ENCODE assay signal across 22 mouse cellular contexts in genomic region chr6:65347736-65348135, GRCm38 (mm10). TPM values are rescaled to one million over a fixed set of nuclear protein-coding genes. Genes with fewer than 3 reads are reported as not detected.
DNase-seq lines count a peak whose midpoint lies in the region; ATAC-seq lines count a peak whose summit lies in the region.
"Had no signal": no experiment of that assay in that cellular context is flagged by ENCODE, and none has a peak within 500 bp of the region (broad histone marks: within the 10 kb centered on the region; RNA-seq: fewer than 3 reads in every experiment).

No protein-coding gene starts in this region.

- no peak for DNase-seq in hindbrain, embryonic 10.5 days (ENCODE audit: low spot score)
- no peak for DNase-seq in neural tube, embryonic 10.5 days (ENCODE audit: extremely low spot score, low spot score)
- peak; percentile 65 for DNase-seq in adrenal gland, postnatal 25 days
- no peak for DNase-seq in forebrain, embryonic 10.5 days (ENCODE audit: extremely low spot score, low spot score)
- DNase-seq: gastrocnemius, postnatal 10 days; heart, adult 18-20 months; heart, postnatal 4 days; kidney, adult 11 months; lung, postnatal 10 days; midbrain, embryonic 14.5 days had no signal

- WGBS in hindbrain, embryonic 15.5 days = 48% methylated on average over 8 of the region's 8 CpGs
- WGBS in hindbrain, embryonic 10.5 days = 75% methylated on average over 8 of the region's 8 CpGs
- 60% methylated on average over 8 of the region's 8 CpGs for WGBS in neural tube, embryonic 15.5 days
- 79% methylated on average over 8 of the region's 8 CpGs for WGBS in forebrain, embryonic 10.5 days

- 0 out of 2 replicates have a peak, but pooled peaks cover 4% of the 10 kb centered on the region for H3K4me1 ChIP-seq in hindbrain, embryonic 15.5 days (replicated peaks)
- peaks cover 6% of the 10 kb centered on the region; the same call in 1 of the 2 replicates for H3K4me1 ChIP-seq in hindbrain, embryonic 10.5 days (replicated peaks)
- H3K4me1 ChIP-seq in neural tube, embryonic 15.5 days = no peaks in the 10 kb centered on the region
- H3K4me1 ChIP-seq in forebrain, embryonic 10.5 days = no peaks in the 10 kb centered on the region
- H3K4me1 ChIP-seq: embryonic facial prominence, embryonic 12.5 days; limb, embryonic 13.5 days; stomach, embryonic 15.5 days had no signal

- H3K4me3 ChIP-seq in hindbrain, embryonic 15.5 days = no peak overlapping the region
- no peak overlapping the region for H3K4me3 ChIP-seq in hindbrain, embryonic 10.5 days
- H3K4me3 ChIP-seq in neural tube, embryonic 15.5 days (replicated peaks) = no peak overlapping the region
- H3K4me3 ChIP-seq in forebrain, embryonic 10.5 days = no peak overlapping the region
- H3K4me3 ChIP-seq: embryonic facial prominence, embryonic 12.5 days; limb, embryonic 13.5 days; stomach, embryonic 15.5 days had no signal

- no peak for ATAC-seq in hindbrain, embryonic 15.5 days (ENCODE audit: low FRiP score, low read depth)
- no peak for ATAC-seq in neural tube, embryonic 15.5 days (ENCODE audit: low FRiP score)
- ATAC-seq in frontal cortex, adult (ENCODE audit: low TSS enrichment) = no peak

- peak overlapping the region; percentile 34 for H3K4me2 ChIP-seq in hindbrain, embryonic 15.5 days
- H3K4me2 ChIP-seq in neural tube, embryonic 15.5 days = peak overlapping the region; percentile 9; the same call in 1 of the 2 replicates
- H3K4me2 ChIP-seq: embryonic facial prominence, embryonic 12.5 days; limb, embryonic 13.5 days; stomach, embryonic 15.5 days had no signal

- H3K9ac ChIP-seq in hindbrain, embryonic 15.5 days = no peak overlapping the region
- H3K9ac ChIP-seq in neural tube, embryonic 15.5 days (replicated peaks) = no peak overlapping the region
- H3K9ac ChIP-seq: embryonic facial prominence, embryonic 12.5 days; limb, embryonic 13.5 days; liver, embryonic 14.5 days; stomach, embryonic 15.5 days had no signal

- H3K27ac ChIP-seq in hindbrain, embryonic 15.5 days (replicated peaks) = no peak overlapping the region
- H3K27ac ChIP-seq in hindbrain, embryonic 10.5 days = no peak overlapping the region
- H3K27ac ChIP-seq in neural tube, embryonic 15.5 days (replicated peaks) = no peak overlapping the region
- no peak overlapping the region for H3K27ac ChIP-seq in forebrain, embryonic 10.5 days
- H3K27ac ChIP-seq: embryonic facial prominence, embryonic 12.5 days; limb, embryonic 13.5 days; liver, embryonic 14.5 days; stomach, embryonic 15.5 days had no signal

- H3K27me3 ChIP-seq in hindbrain, embryonic 15.5 days = no peaks in the 10 kb centered on the region
- no peaks in the 10 kb centered on the region for H3K27me3 ChIP-seq in hindbrain, embryonic 10.5 days (ENCODE audit: insufficient read depth, poor library complexity, severe bottlenecking)
- no peaks in the 10 kb centered on the region for H3K27me3 ChIP-seq in neural tube, embryonic 15.5 days (replicated peaks)
- H3K27me3 ChIP-seq in forebrain, embryonic 10.5 days (ENCODE audit: poor library complexity, severe bottlenecking) = peaks cover 4% of the 10 kb centered on the region
- H3K27me3 ChIP-seq: embryonic facial prominence, embryonic 12.5 days; limb, embryonic 13.5 days; stomach, embryonic 15.5 days had no signal

- H3K9me3 ChIP-seq in hindbrain, embryonic 15.5 days = no peaks in the 10 kb centered on the region
- H3K9me3 ChIP-seq in hindbrain, embryonic 10.5 days = no peaks in the 10 kb centered on the region
- no peaks in the 10 kb centered on the region for H3K9me3 ChIP-seq in neural tube, embryonic 15.5 days (replicated peaks)
- no peaks in the 10 kb centered on the region for H3K9me3 ChIP-seq in forebrain, embryonic 10.5 days
- H3K9me3 ChIP-seq: embryonic facial prominence, embryonic 12.5 days; G1E; limb, embryonic 13.5 days; stomach, embryonic 15.5 days had no signal

- no peaks in the 10 kb centered on the region for H3K36me3 ChIP-seq in hindbrain, embryonic 15.5 days
- H3K36me3 ChIP-seq in hindbrain, embryonic 10.5 days = no peaks in the 10 kb centered on the region
- H3K36me3 ChIP-seq in neural tube, embryonic 15.5 days = no peaks in the 10 kb centered on the region
- no peaks in the 10 kb centered on the region for H3K36me3 ChIP-seq in forebrain, embryonic 10.5 days (replicated peaks)
- H3K36me3 ChIP-seq: embryonic facial prominence, embryonic 12.5 days; G1E; limb, embryonic 13.5 days; stomach, embryonic 15.5 days had no signal

RNA-seq across cellular contexts. Expression of gene C130060K24Rik, which starts 33.2 kb away (rescaled TPM):
- polyA plus RNA-seq in hindbrain, embryonic 15.5 days (2015; fragmentation: Nextera tagmentation; extraction: Ambion mirVana) = 1.5 and 1.8 TPM in 2 replicates
- polyA plus RNA-seq in hindbrain, embryonic 10.5 days (2016; fragmentation: Nextera tagmentation; extraction: Ambion mirVana) = 3.2 and 4.1 TPM in 2 replicates
- 0.63 and 1.4 TPM in 2 replicates for polyA plus RNA-seq in neural tube, embryonic 15.5 days (2015; fragmentation: Nextera tagmentation; extraction: Ambion mirVana)
- not detected in 2 replicates for total RNA-seq in adrenal gland, postnatal 25 days (2021)
- polyA plus RNA-seq in forebrain, embryonic 10.5 days (2016; fragmentation: Nextera tagmentation; extraction: Ambion mirVana) = 5.2 and 9.6 TPM in 2 replicates
- total RNA-seq: common myeloid progenitor, adult 5-6 weeks; gastrocnemius, postnatal 10 days; heart, adult 18-20 months; heart, postnatal 4 days; megakaryocyte, adult 5-6 weeks had no signal
- polyA plus RNA-seq: G1E; liver, embryonic 14.5 days; spleen, adult 2 months; thymus, postnatal 0 days had no signal
